Mouse (Mus musculus) olfactory bulb, adult 2 months (tissue): ENCODE results near the gene Ly6g5c. TPM values are rescaled to one million over a fixed set of nuclear protein-coding genes. Genes with fewer than 3 reads are reported as not detected.

Experiments used
- H3K27ac ChIP-seq: fragments of 200-500 bp; 2 replicates; pipeline ENCODE4 v1.5.1; 2012; ENCODE audit warnings: low read depth, low read length; ENCODE audit not compliant: insufficient read depth
- H3K4me1 ChIP-seq: fragments of 200-500 bp; 2 replicates; pipeline ENCODE4 v1.6.1; 2012; ENCODE audit warnings: low read length; ENCODE audit not compliant: control insufficient read depth, insufficient read depth
- H3K4me3 ChIP-seq: fragments of 200-500 bp; 2 replicates; pipeline ENCODE4 v1.5.1; 2012; ENCODE audit warnings: mild to moderate bottlenecking, low read depth, low read length, moderate library complexity; ENCODE audit not compliant: insufficient read depth
- CTCF ChIP-seq: fragments of 200-500 bp; IDR thresholded peaks from 2 replicates; pipeline ENCODE4 v1.5.1; 2012; ENCODE audit warnings: low read depth, mild to moderate bottlenecking, low read length, moderate library complexity; ENCODE audit not compliant: insufficient read depth
- POLR2A ChIP-seq: fragments of 200-500 bp; IDR thresholded peaks from 2 replicates; pipeline ENCODE4 v1.6.1; 2012; ENCODE audit warnings: mild to moderate bottlenecking, low read depth, low read length, moderate library complexity; ENCODE audit not compliant: insufficient read depth
- WGBS: fragments of 180-500 bp; shearing (Covaris S2); methylation state at CpG from one replicate; pipeline ENCODE4 v1.1.7; 2018; 5-methylcytosine and 5-hydroxymethylcytosine counted together
- polyA plus RNA-seq: library from polyadenylated mRNA; stranded (reverse); fragments of >200 nt; gene quantifications from 2 replicates; pipeline ENCODE4 v1.2.4, GENCODE M21; 2012; ENCODE audit warnings: low replicate concordance; ENCODE audit not compliant: missing spikeins, insufficient read depth, insufficient read length

Ly6g5c gene
- polyA plus RNA-seq, 1 experiment = not detected

GRCm38 (mm10) chr17:35088825-35089644 lies 19.0 kb upstream of the Ly6g5c start, which contains the start of gene Abhd16a:
TSS of gene Abhd16a (plus strand) at chr17:35089263.
- H3K27ac ChIP-seq = peak within 1 kb of the TSS; percentile 99
- 2% methylated on average over 67 of the region's 67 CpGs for WGBS
- H3K4me1 ChIP-seq = peaks cover 12% of the 10 kb centered on the region
- TF ChIP-seq POLR2A = peak; percentile 93
- TF ChIP-seq CTCF = no peak
- peak within 1 kb of the TSS; percentile 78 for H3K4me3 ChIP-seq

GRCm38 (mm10) chr17:35090166-35090932 lies 17.7 kb upstream of the Ly6g5c start:
- WGBS = 36% methylated on average over 8 of the region's 8 CpGs
- H3K27ac ChIP-seq = no peak overlapping the region
- H3K4me3 ChIP-seq = peak overlapping the region; percentile 78
- TF ChIP-seq CTCF = no peak
- no peak for TF ChIP-seq POLR2A
- H3K4me1 ChIP-seq = peaks cover 15% of the 10 kb centered on the region

- Histone ChIP-seq H3K4me1 (peaks cover 31% of the 10 kb centered on the region), H3K27ac (no peak overlapping the region), H3K4me3 (no peak overlapping the region)
- no peak for TF ChIP-seq POLR2A
- 92% methylated on average over 14 of the region's 14 CpGs for WGBS
These were observed 15.5 kb upstream of the Ly6g5c start for GRCm38 (mm10) chr17:35092403-35093198.

- H3K27ac ChIP-seq = no peak overlapping the region
These were observed 13.4 kb upstream of the Ly6g5c start for GRCm38 (mm10) chr17:35094475-35095365.

GRCm38 (mm10) chr17:35096597-35096996 lies 11.5 kb upstream of the Ly6g5c start:
- peaks cover 19% of the 10 kb centered on the region; the same call in 1 of the 2 replicates for H3K4me1 ChIP-seq
- no peak overlapping the region for H3K4me3 ChIP-seq
- TF ChIP-seq POLR2A (no peak), CTCF (no peak)
- 81% methylated on average over 12 of the region's 12 CpGs for WGBS
- H3K27ac ChIP-seq = no peak overlapping the region

More at GRCm38 (mm10) chr17:35094475-35095365, 13.4 kb upstream of the Ly6g5c start:
- Histone ChIP-seq H3K4me1 (peaks cover 31% of the 10 kb centered on the region), H3K4me3 (no peak overlapping the region)
- 83% methylated on average over 15 of the region's 15 CpGs for WGBS
- TF ChIP-seq POLR2A (no peak), CTCF (no peak)

GRCm38 (mm10) chr17:35097164-35097655 lies 10.9 kb upstream of the Ly6g5c start:
- H3K4me3 ChIP-seq = no peak overlapping the region
- peaks cover 19% of the 10 kb centered on the region; the same call in 1 of the 2 replicates for H3K4me1 ChIP-seq
- H3K27ac ChIP-seq = no peak overlapping the region
- TF ChIP-seq POLR2A (no peak), CTCF (no peak)
- 60% methylated on average over 12 of the region's 12 CpGs for WGBS

- no peak for TF ChIP-seq POLR2A
- no peak overlapping the region for H3K4me3 ChIP-seq
- WGBS = 80% methylated on average over 10 of the region's 10 CpGs
- H3K4me1 ChIP-seq = peaks cover 16% of the 10 kb centered on the region; the same call in 1 of the 2 replicates
- H3K27ac ChIP-seq = no peak overlapping the region
These were observed 7.8 kb upstream of the Ly6g5c start for GRCm38 (mm10) chr17:35100196-35100765.
